Mouse (Mus musculus) heart, adult 18-20 months (tissue): ENCODE measurements around the gene Mid1. TPM values are rescaled to one million over a fixed set of nuclear protein-coding genes. Genes with fewer than 3 reads are reported as not detected.
"Not testable (repeated sequence)": the region's sequence is repeated elsewhere in the genome, so short reads cannot be mapped to it uniquely, and the experiment has no call there.

Experiments
- DNase-seq, 2 experiments: peaks; one replicate each; pipeline ENCODE4 v3.0.0; 2021 to 2022; ENCODE audit warnings: mixed read lengths in 1 of 2
- total RNA-seq, 2 experiments: library from RNA; stranded (reverse); gene quantifications; 2 replicates each; pipeline ENCODE4 v1.2.3; 2021

Gene Mid1
- total RNA-seq, 2 experiments from 2014 or later = 3.3 to 5.4 TPM

DNA sequence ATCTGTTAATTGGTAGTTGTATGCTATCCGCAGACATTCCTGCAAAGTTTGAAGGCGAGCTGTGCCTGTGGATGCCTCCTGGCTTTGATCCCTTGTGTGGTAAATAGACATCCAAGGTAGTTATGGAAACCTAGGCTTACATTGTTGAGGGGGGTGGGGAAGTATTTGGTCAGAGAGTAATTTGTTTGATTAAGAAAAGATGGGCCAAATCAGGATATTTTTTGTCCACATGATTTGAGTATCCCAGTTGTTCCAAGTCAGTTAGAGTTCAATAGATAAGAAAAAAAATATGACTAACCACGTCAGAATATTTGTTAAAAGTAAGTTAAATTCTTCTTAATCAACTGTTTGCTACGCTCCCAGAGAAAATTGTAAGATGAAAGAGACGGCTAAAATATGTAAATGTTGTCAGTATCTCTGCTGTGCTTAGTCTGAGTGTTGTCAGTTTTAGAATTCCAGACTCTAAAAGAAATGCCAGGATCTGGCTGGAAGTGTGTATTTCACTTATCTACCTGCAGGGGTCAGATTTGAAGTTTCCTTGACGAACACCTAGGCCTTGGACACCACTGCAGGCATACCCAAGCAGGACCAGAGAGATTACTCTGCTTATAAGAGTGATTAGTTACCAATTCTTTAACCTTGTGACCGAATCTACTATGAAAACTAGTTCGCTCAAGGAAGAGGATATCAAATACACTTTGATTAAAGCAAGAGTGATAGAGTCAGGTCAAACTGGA, 198.7 kb downstream of the Mid1 start:
- no peak for DNase-seq

DNA sequence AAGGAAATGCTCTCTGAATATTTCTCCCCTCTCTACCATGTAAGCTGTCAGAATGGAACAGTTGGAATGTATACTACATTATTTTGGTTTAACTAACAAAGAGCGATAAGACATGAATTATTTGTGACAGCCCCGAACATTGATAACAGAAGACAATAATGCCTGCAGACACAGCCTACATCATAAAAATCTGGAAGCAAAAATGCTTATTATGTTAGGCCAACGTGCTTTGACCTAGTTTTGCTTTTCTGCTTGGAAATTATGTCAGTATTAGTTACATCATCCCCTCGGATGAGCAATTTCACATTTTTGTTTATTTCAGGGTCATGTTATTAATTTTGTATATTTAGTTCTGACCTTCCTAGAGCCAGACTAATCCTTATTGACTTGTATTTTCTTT, 205.5 kb downstream of the Mid1 start:
- no peak for DNase-seq

DNA sequence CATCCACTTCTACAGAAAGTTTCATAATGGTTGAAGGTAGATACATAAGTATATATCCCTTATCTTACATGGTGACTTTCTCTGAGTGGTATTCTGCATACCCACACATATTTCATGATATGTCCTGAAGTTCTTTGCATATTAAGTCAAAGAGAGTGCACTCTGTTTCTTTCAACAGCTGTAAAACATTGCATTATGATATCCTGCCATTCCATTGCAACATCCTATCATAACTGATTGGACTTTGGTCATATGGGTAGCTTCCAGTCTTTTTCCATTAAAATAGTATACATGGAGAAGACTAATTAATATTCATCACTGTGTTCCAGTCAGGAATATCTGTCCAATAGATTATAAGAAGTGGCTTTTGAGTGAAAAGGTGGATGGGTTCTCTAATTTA, 207.1 kb downstream of the Mid1 start:
- DNase-seq = no peak

DNA sequence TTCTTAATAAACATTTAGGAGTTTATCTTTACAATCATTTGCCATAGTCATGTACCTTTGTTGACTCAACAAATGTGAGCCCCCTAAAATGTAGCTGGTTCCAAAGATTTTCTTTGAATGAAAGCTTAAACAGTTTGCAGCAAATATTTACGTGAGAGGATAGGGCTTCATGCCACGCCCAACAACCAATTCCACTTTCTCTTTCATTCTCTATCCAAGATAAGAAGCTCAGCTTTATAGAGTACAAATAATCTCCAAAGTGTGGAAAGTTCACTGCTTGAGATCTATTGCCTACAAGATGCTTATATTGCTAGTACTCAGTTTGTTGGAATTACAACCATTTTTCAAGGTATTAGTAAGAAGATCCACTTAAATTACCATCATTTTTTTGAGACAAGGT, 207.6 kb downstream of the Mid1 start:
- no peak for DNase-seq

DNA sequence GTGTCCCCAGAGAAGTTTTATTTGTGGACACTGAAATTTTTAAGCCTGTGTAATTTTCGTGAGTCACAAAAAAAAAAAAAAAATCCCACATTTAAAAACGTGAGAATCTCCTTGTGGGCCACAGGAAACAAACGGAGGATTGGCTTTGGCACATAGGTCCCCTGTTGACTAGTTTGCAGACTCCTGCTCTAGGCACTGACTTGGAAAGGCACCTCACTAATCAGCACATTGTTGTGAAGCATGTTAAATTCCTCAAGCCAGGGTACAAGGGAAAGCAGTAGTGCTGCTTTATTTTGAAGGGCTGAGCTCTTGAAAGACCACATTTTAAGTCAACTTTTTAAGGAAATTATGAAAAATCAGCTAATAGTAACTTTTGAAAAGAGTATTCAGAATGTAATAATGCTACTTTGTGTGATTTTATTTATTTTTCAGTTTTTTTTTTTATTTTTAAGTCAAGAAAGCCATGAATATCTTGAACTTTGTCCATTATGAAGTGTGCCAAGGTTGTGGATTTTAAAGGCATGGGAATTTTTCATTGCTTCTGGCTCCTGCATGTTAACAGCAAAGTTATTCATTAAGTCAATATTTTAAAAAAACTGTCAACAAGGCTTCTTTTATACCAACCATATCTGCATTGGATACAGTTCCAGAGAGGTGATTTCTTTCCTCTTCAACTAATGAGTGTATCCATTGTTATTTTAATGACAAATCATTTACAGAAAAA, 214.4 kb downstream of the Mid1 start:
- DNase-seq = peak in 1 of 2 experiments; percentile 35

DNA sequence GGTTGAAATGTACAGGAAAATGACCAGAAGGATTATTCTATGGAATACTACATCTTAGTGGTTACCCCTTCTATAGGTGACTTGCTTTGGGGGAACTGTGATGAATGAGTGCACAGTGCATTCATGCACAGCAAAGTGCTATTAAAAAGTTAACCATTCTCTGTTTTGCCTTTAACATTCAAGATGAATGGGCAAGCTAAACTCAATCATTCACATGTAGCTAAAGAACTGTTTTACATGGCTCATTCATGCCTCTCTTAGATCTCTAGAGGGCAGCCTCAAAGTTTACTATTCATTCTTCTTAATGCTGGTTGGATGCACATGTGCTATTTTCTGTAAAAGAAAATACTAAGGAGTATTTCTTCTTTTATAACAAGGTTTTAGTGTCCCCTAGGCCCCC, 217.9 kb downstream of the Mid1 start:
- no peak for DNase-seq

DNA sequence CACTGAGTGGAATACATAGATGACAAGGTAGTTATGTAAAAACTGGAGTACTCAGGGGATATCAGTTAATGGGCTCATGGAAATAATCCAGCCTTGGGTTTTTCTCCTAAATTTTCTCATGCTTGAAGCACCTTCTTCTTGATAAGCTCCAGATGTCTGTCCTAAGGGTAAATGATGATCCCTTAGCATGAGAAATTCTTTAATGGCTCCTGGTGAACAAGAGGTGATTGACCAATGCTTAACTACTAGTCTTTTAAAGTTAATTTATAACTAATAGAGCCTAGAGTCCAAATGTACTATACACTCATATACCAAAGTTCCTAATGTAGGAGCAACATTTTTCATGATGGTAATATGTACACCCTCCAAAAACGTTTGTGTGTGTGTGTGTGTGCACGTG, 218.7 kb downstream of the Mid1 start:
- DNase-seq = no peak

DNA sequence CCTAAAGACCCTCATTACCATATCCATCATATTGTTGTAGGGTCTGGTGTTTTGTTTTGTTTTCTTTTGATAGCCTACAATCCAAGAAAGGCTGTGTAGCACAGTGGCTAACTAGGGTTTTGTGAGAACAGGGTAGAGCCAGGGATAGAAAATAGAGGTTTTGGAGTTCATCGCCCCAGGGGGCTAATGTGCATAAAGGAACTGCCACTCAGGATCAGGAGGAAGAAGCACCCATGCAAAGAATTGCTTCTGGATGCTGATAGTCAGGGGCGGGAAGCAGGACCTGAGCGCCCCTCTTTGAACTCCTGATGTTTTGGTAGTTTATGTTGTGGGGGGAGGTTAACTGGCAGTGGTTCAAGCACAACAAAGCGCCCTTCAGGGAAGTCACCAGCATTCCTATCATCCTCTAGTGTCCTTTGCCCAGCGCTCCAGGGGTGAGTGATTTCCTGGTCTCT, 221.1 kb downstream of the Mid1 start:
- DNase-seq = no peak

DNA sequence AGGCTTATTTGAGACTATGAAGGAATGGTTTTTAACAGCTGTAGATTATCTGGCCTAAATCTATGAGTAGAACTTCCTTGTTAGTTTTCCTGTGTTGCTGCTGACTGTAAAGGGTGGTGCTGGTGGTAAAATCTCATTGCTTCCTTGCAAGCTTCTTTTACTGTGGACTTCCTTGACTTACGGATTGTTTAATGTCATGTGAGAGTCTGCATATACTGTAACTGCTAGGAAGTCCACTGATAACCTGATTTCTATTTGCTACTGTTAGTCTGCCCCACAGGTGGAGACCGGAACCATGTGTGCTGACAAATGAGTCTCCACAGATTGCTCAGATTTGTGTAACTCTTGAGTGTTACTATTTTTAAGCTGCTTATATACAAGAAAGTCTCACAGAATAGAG, 224.9 kb downstream of the Mid1 start:
- no peak for DNase-seq

DNA sequence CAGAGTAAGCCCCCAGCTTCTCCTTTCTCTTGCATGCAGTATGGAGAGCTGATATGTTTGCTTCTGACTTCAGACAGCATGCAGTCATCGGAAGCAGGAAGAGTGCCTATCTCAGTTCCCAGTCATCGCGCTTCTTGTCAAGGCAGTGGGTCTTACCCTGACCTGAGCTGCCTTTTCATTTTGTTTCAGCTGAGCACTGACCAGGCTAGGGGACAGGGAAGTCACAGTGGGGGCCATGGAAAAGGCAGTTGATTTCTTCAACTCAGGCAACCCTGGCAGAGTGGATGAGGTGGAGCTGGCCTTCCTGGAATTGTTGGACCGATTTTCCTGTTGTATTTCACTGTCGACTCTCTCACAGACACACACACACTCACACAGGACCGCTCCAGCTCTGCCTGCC, 230.7 kb downstream of the Mid1 start:
- peak; percentile 22 to 42 for DNase-seq

DNA sequence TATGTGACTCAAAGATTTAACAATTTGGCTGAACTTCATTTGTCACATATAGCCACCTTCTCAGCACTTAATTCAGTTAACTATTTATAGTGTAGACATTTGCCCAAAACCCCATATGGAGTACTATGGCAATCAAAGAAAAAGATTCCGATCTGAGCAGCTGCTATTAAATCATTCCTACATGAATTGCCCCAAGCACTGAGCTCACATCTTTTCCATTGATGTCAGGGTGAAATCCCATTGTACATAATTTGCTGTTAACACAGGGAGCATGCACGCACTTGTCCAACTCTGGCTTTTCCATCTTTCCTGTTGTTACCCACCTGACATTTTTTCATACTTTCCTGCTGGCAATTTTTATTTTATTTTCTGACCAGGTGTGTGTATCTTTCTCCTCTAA, 237.5 kb downstream of the Mid1 start:
- no peak for DNase-seq

DNA sequence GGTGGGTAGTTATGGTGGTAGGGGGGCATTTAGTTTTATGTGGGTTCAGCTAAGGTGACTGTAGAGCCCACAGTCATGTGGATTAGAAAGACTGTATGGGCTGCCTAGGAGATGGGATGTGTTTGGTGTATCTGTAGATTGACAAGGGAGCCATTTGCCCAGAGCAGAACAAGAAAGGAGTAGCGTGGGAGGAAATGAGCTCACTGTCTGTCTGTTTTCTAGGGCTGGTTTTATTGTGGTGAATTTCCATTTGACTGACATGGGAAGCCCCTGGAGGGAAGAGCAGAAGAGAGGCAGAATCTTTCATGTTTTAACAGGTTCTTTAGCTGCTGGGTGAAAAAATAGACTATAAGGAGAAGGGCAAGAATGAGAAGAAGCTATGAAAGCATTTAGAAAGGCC, 238.4 kb downstream of the Mid1 start:
- no peak for DNase-seq

DNA sequence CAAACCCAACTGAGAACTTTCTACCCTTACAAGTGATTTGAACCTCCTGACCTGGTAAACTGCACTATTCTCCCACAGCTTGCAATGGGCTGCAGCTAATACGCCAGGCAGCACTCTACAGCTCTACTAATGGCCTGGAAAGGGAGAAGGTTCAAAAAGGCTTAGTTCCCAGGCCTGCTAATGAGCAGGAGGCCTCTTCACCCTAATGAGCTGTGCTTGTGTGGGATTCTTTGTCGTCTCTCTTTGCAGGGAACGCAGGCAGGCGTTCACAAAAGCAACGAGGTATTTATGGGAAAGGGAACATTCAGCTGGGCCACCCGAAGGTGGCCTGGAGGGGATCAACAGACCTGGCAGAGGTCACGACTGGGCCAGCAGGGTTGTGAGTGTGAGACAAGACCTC, 240.6 kb downstream of the Mid1 start:
- no peak for DNase-seq

DNA sequence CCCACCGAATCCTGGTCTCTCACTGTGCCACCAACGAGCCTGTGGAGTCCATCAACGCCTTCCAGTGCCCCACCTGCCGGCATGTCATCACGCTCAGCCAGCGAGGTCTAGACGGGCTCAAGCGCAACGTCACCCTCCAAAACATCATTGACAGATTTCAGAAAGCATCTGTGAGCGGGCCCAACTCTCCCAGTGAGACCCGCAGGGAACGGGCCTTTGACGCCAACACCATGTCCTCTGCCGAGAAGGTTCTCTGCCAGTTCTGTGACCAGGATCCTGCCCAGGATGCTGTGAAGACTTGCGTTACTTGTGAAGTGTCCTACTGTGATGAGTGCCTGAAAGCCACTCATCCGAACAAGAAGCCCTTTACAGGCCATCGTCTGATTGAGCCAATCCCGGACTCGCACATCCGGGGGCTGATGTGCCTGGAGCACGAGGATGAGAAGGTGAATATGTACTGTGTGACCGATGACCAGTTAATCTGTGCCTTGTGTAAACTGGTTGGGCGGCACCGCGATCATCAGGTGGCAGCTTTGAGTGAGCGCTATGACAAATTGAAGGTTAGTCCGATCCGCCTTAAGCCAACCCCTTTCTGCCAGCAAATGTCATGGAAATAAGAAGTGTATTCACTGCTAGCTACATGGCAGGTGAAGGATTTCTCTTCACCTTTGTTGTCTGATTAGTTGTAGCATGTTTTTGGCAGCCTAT, 242.3 kb downstream of the Mid1 start:
- DNase-seq = no peak

DNA sequence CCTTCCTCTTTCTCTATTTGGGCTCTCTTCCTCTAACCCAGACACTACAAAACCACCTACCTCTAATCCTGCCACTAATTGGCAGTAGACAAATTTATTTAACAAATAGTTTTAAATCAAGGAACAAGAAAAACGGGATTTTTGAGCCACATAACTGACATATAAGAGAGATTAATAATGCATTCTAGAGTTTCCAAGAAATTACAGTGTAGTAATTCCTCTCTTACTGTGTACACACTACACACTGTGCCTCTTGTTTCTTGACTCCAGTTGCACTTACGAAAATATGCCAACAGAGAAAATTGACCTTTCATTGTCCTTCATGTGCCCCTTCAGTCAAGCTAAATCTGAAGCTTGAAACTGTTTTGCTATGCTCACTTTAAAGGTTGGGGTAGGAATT, 245.9 kb downstream of the Mid1 start:
- no peak for DNase-seq

DNA sequence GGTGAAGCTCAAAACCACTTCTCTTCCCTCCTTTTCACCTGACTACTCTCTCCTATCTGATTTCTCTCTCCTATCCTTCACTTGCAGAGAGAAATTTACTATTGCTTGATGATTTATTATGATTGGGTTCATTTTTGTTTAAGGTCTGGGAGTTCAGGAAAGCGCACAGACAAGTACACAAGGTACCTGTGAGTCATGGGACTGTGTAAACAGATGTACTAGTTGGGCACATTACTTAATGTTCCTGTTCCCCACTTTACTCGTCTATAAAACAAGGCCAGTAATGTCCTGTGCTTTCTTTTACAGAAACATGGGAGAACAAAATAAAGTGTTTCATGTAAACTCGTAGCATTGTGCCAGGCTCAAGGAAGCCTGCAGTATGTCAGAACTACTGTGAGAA, 248.2 kb downstream of the Mid1 start:
- DNase-seq = no peak

DNA sequence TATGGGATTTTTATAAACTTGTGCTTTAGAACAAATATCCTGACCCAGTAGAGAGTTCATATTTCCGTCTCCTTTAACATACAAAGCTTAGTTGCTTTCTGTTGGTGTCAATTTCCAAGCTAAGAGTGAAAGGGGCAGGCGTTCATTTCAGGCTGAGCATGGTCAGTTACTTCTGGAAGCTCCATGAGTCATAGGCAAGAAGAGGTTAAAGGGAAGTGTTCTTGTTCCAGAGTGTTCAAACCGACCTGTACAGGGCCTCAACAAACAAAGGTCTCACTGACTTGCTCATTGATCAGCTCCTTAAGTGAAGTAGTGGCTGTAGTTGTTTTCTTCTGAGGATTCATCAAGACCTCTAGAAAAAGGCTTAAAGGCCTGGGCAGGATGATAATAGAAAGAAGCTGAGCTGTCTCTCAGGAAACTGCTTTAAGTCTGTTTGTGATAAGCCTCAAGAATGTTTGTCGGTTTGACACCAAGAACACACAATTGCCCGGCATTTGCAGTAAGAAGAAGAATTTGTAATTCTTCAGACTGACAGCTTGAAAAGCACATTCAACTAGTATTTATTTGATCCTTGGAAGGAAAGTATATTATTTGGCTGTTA, 252.2 kb downstream of the Mid1 start:
- DNase-seq = no peak

DNA sequence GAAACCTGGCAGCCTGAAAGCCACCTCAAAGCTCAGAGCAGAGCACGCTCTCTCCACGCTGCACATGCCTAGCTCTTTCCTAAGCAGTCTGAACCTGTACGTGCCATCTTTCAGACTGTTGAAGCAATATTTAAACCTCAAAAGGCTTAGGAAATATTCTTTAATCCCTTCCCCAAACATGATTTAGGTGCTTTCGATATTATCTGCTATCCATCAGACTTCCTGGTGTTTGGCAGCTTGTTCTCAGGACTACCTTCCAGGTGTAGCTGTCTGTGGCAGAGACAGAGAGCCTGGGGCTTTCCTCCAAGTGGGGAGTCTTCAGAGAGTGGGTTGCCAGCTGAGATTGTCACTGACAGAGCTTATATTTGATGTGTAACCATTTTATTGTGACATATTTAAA, 255.5 kb downstream of the Mid1 start:
- DNase-seq = no peak

DNA sequence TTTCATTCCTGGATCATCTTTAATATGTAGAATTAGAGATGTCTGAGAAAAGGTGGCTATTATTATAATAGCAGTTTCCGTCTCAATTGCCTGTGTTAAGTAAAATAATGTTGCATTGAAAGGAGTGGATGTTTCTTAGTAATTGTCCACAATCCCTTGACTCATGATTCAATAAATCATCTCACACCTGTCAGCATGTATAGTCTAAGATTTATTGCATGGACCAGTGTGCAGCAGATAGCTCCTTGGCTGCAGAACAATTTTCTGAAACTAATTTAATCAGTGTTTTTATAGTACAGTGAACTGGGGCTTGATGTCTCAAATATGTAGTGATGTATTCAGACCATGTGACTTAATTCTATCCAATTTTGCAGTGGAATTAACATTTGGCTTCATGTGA, 265.6 kb downstream of the Mid1 start:
- DNase-seq = no peak

DNA sequence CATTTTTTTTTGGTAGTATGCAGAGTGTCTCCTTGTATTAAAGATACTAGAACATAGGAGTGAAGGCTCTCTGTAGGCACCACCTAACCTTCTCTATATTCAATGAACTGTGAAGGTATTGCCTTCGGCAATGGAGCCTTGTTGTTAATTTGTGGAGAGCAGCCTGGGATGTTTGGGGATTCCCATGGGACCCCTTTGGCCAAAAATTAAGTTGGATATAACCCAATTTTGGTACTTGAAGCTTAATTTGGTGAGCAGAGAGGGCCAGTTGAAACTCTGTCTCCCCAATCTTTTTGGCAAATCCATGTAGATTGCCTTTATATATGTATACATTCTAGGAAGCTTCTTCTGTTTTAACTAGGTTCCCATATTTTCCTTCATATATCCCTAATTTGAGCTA, 284.3 kb downstream of the Mid1 start:
- DNase-seq = peak in 1 of 2 experiments; percentile 4

DNA sequence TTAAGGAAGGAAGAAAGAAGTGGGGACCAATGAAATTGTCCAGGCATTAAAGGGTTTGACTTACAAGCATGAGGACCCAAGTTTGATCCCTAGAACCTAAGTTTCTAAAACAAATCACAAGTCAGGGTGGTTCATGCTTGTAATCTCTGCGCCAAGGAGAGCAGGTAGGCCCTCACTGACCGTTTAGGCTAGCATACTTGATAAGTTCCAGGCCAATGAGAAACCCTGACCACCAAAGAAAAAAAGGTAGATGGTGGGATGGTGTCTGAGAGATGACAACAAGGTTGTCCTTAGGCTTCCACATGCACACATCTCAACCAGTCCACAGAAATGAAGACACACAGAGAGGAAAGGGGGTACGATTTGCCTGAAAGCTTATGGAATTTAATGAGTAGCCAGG, 284.8 kb downstream of the Mid1 start:
- peak in 1 of 2 experiments; percentile 4 for DNase-seq

DNA sequence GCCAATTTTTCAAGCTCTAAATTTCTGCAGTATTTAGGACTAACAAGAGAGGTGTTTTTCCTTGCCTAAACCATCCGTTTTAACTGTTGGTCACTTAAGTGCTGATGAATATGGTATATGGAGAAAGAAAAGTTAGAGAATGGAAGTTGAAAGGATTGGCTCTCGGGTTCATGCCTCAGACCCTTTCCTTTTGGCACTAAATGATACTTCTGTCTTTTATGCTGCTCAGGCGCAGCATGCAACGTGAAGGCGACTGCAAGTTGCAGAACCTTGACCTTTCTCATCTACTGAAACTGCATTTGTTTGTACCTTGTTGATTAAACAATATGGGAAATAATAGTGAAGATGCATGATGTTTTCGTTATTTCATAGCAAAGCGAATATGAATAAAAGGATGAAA, 285.5 kb downstream of the Mid1 start:
- not testable (repeated sequence) for DNase-seq

DNA sequence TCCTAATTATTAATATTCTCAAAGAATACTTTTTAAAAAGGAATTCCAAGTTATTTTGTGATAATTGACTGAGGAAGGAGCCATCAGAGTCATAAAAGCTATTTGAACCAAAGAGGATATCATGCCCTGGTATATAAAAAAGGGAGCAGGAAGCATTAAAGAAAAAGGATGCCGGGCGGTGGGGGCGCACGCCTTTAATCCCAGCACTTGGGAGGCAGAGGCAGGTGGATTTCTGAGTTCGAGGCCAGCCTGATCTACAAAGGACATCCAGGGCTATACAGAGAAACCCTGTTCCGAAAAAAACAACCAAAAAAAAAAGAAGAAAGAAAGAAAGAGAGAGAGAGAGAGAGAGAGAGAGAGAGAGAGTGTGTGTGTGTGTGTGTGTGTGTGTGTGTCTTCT, 286.6 kb downstream of the Mid1 start:
- not testable (repeated sequence) for DNase-seq
